Mouse (Mus musculus) bone marrow, adult 2 months (tissue): ENCODE measurements around the gene Utp20. TPM values are rescaled to one million over a fixed set of nuclear protein-coding genes. Genes with fewer than 3 reads are reported as not detected.
"Not testable (repeated sequence)": the region's sequence is repeated elsewhere in the genome, so short reads cannot be mapped to it uniquely, and the experiment has no call there.

Experiments used
- H3K27ac ChIP-seq: fragments of 200-500 bp; 2 replicates; pipeline ENCODE4 v1.5.1; 2012; ENCODE audit warnings: low read depth, mild to moderate bottlenecking, control low read depth, inconsistent platforms, low read length; ENCODE audit not compliant: control insufficient read depth, poor library complexity, insufficient read depth
- H3K4me1 ChIP-seq: fragments of 200-500 bp; 2 replicates; pipeline ENCODE4 v1.6.1; 2011; ENCODE audit warnings: low read length; ENCODE audit not compliant: control insufficient read depth, insufficient read depth
- H3K4me3 ChIP-seq: fragments of 200-500 bp; replicated peaks from 2 replicates; pipeline ENCODE3; 2011; ENCODE audit warnings: mild to moderate bottlenecking, low read depth, low read length, control low read depth; ENCODE audit not compliant: control insufficient read depth
- CTCF ChIP-seq: fragments of 200-500 bp; IDR thresholded peaks from 2 replicates; pipeline ENCODE4 v1.5.1; 2011; ENCODE audit warnings: low read length, control low read depth; ENCODE audit not compliant: control insufficient read depth, insufficient read depth
- POLR2A ChIP-seq: fragments of 200-500 bp; IDR thresholded peaks from 2 replicates; pipeline ENCODE4 v1.6.1; 2011; ENCODE audit warnings: low read depth, mild to moderate bottlenecking, control low read depth, low read length, borderline replicate concordance; ENCODE audit not compliant: control insufficient read depth
- WGBS: fragments of 180-500 bp; shearing (Covaris S2); methylation state at CpG from one replicate; pipeline ENCODE4 v1.1.7; 2018; 5-methylcytosine and 5-hydroxymethylcytosine counted together
- polyA plus RNA-seq: library from polyadenylated mRNA; stranded (reverse); fragments of >200 nt; gene quantifications from 2 replicates; pipeline ENCODE4 v1.2.4, GENCODE M21; 2011; ENCODE audit warnings: low replicate concordance; ENCODE audit not compliant: missing spikeins, insufficient read depth, insufficient read length

Utp20 gene
- polyA plus RNA-seq, 1 experiment, result 18.0 TPM

GRCm38 (mm10) chr10:88834227-88834626, 7.6 kb upstream of the Utp20 start:
- WGBS, result 83% methylated on average over 2 of the region's 2 CpGs
- H3K4me3 ChIP-seq, result no peak overlapping the region
- TF ChIP-seq POLR2A (no peak), CTCF (no peak)
- no peaks in the 10 kb centered on the region for H3K4me1 ChIP-seq
- H3K27ac ChIP-seq, result no peak overlapping the region

- TF ChIP-seq POLR2A (no peak), CTCF (no peak)
- H3K27ac ChIP-seq, result no peak overlapping the region
- H3K4me1 ChIP-seq, result no peaks in the 10 kb centered on the region; the same call in 1 of the 2 replicates
Measured at GRCm38 (mm10) chr10:88828361-88828760, 1.8 kb upstream of the Utp20 start.

GRCm38 (mm10) chr10:88827596-88827995, 992 bp upstream of the Utp20 start:
- Histone ChIP-seq H3K4me3 (no peak overlapping the region), H3K4me1 (no peaks in the 10 kb centered on the region; the same call in 1 of the 2 replicates), H3K27ac (no peak overlapping the region)
- no peak for TF ChIP-seq CTCF
- TF ChIP-seq POLR2A, result no peak
- WGBS, result 92% methylated on average over 4 of the region's 4 CpGs

More at GRCm38 (mm10) chr10:88828361-88828760, 1.8 kb upstream of the Utp20 start:
- H3K4me3 ChIP-seq, result no peak overlapping the region

GRCm38 (mm10) chr10:88826947-88827306, 323 bp upstream of the Utp20 start:
- H3K4me1 ChIP-seq, H3K27ac ChIP-seq: not testable (repeated sequence)
- 3% methylated on average over 6 of the region's 6 CpGs for WGBS
- peak overlapping the region; percentile 88 for H3K4me3 ChIP-seq

- TF ChIP-seq CTCF (no peak), POLR2A (no peak)
- H3K4me1 ChIP-seq, result no peaks in the 10 kb centered on the region
- no peak overlapping the region for H3K27ac ChIP-seq
- 88% methylated on average over 5 of the region's 5 CpGs for WGBS
- H3K4me3 ChIP-seq, result no peak overlapping the region
Measured at GRCm38 (mm10) chr10:88817335-88817734, 9.3 kb downstream of the Utp20 start.

GRCm38 (mm10) chr10:88815256-88815655, 11.3 kb downstream of the Utp20 start:
- Histone ChIP-seq H3K4me3 (no peak overlapping the region), H3K27ac (no peak overlapping the region), H3K4me1 (no peaks in the 10 kb centered on the region)
- TF ChIP-seq CTCF (no peak), POLR2A (no peak)
- WGBS, result 77% methylated on average over 2 of the region's 2 CpGs

- TF ChIP-seq CTCF (no peak), POLR2A (no peak)
- WGBS, result 88% methylated on average over 5 of the region's 5 CpGs
- no peak overlapping the region for H3K4me3 ChIP-seq
- H3K4me1 ChIP-seq, result no peaks in the 10 kb centered on the region
- no peak overlapping the region for H3K27ac ChIP-seq
Measured at GRCm38 (mm10) chr10:88811704-88812103, 14.9 kb downstream of the Utp20 start.

- Histone ChIP-seq H3K4me1 (no peaks in the 10 kb centered on the region), H3K27ac (no peak overlapping the region), H3K4me3 (no peak overlapping the region)
- 33% methylated on average over 3 of the region's 3 CpGs for WGBS
- TF ChIP-seq POLR2A (no peak), CTCF (no peak)
Measured at GRCm38 (mm10) chr10:88802236-88802635, 24.4 kb downstream of the Utp20 start.

DNA sequence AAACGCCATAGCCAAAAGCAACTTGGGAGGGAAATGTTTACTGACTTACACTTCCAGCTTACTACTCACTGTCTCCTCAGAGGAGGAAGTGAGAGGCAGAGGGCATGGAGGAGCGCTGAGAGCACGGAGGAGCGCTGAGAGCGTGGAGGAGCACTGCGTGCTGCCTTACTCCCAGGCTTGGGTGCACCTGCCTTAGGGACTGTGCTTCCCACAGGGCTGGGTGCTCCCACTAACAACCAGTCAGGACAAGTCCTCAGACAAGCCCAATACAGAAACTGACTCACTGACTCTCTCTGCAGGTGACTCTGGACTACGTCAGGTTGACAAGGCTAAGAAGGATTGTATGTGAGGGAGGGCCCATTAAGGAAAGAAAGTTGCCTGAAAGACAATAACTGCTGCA, 27.2 kb downstream of the Utp20 start:
- Histone ChIP-seq H3K27ac (no peak overlapping the region), H3K4me3 (no peak overlapping the region), H3K4me1 (no peaks in the 10 kb centered on the region)
- TF ChIP-seq CTCF (no peak), POLR2A (no peak)
- 85% methylated on average over 7 of the region's 7 CpGs for WGBS
